Mouse (Mus musculus) lung, adult 10 weeks (tissue): ENCODE measurements around the gene Ms4a13. TPM values are rescaled to one million over a fixed set of nuclear protein-coding genes. Genes with fewer than 3 reads are reported as not detected.

Experiments used
- polyA plus RNA-seq: library from polyadenylated mRNA; stranded (reverse); fragments of 350-450 nt; fragmentation: Illumina TruSeq; extraction: RNeasy Lipid Tissue Mini Kit (QIAGEN cat#74804); gene quantifications from one replicate; pipeline ENCODE4 v1.2.3, GENCODE M21; 2014; ENCODE audit warnings: low read depth, low replicate concordance; ENCODE audit not compliant: insufficient read depth

Gene Ms4a13
- polyA plus RNA-seq, result not detected

GRCm38 (mm10) chr19:11196546-11196945, at the start of gene Ms4a13:
TSS of gene Ms4a13 (minus strand) at chr19:11196737.

GRCm38 (mm10) chr19:11232348-11232747, 35.8 kb upstream of the Ms4a13 start, which contains the start of gene Ms4a12:
TSS of gene Ms4a12 (minus strand) at chr19:11232448.

DNA sequence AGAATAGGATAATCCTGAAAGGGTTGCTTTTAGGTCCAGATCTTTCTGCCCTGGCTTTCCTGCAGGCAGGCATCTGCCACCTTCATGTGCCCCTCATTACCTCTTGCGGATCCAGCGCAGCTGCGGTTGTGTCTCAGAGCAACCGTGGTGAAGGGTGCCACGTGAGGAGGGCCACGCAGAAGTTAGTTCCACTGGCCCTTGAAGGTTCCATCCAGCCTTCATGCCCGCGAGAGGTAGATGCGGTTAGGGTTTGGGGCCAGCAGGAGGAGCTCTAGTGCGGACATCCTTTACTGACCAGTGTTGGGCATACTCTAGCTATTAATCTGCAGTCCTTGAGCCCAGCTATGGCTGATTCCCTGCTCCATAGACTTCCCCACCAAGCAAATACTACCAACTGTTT, 31.4 kb downstream of the Ms4a13 start, which contains the start of gene 1700025F22Rik:
TSS of gene 1700025F22Rik (minus strand) at position 149 of the 400 bp plus-strand sequence.

DNA sequence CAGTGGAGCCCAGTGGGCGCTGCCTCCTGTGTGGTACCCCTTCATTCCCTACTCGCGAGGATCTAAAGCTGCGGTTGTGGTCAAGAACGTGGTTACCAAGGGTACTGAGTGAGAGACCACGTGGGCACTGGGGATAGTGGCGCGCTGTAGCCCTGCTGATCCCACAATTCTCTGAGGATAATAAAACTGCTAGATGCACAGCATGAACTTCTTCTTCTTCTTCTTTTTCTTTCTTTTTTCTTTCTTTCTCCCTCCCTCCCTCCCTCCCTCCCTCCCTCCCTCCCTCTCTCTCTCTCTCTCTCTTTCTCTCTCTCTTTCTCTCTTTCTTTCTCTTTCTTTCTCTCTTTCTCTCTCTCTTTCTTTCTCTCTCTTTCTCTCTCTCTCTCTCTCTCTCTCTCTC, 65.8 kb downstream of the Ms4a13 start, which contains the start of gene 1700017D01Rik:
TSS of gene 1700017D01Rik (minus strand) at position 101 of the 400 bp plus-strand sequence.

Other genes starting within 250 kb of the Ms4a13 start
- gene Ccdc86, start 247.5 kb downstream of the Ms4a13 start, polyA plus RNA-seq, result 4.2 TPM
- not detected for gene Ms4a10, start 222.1 kb downstream of the Ms4a13 start, polyA plus RNA-seq
- 0.55 TPM for gene Ms4a15, start 203.5 kb downstream of the Ms4a13 start, polyA plus RNA-seq
- gene Ms4a18, start 178.7 kb downstream of the Ms4a13 start, polyA plus RNA-seq, result not detected
- 20.7 TPM for gene Ms4a8a, start 115.6 kb downstream of the Ms4a13 start, polyA plus RNA-seq
- not detected for gene 1700017D01Rik, start 65.9 kb downstream of the Ms4a13 start, polyA plus RNA-seq
- gene 1700025F22Rik, start 31.4 kb downstream of the Ms4a13 start, polyA plus RNA-seq, result not detected
- not detected for gene Ms4a12, start 35.7 kb upstream of the Ms4a13 start, polyA plus RNA-seq
- gene Ms4a1, start 69.5 kb upstream of the Ms4a13 start, polyA plus RNA-seq, result 18.7 TPM
- not detected for gene Ms4a5, start 87.1 kb upstream of the Ms4a13 start, polyA plus RNA-seq
- gene Ms4a14, start 117.7 kb upstream of the Ms4a13 start, polyA plus RNA-seq, result 0.07 TPM
- 5.5 TPM for gene Ms4a7, start 139.4 kb upstream of the Ms4a13 start, polyA plus RNA-seq
- 3.3 TPM for gene Ms4a4a, start 178.8 kb upstream of the Ms4a13 start, polyA plus RNA-seq
- 13.2 TPM for gene Ms4a4c, start 208.0 kb upstream of the Ms4a13 start, polyA plus RNA-seq
- gene Ms4a4b, start 246.8 kb upstream of the Ms4a13 start, polyA plus RNA-seq, result 27.2 TPM